9 mouse cellular contexts compared by ENCODE assay signal in genomic region chr11:80210321-80210720, GRCm38 (mm10). TPM values are rescaled to one million over a fixed set of nuclear protein-coding genes. Genes with fewer than 3 reads are reported as not detected.
DNase-seq lines count a peak whose midpoint lies in the region; ATAC-seq and TF ChIP-seq lines count a peak whose summit lies in the region.
"Had no signal": no experiment of that assay in that cellular context is flagged by ENCODE, and none has a peak within 500 bp of the region (broad histone marks: within the 10 kb centered on the region; RNA-seq: fewer than 3 reads in every experiment).

No protein-coding gene starts in this region.

- H3K4me1 ChIP-seq in kidney, postnatal 0 days (replicated peaks; ENCODE audit: insufficient read depth, low read length): peaks cover 7% of the 10 kb centered on the region; the same call in 1 of the 2 replicates
- H3K4me1 ChIP-seq in forebrain, embryonic 10.5 days: peaks cover 11% of the 10 kb centered on the region
- peaks cover 9% of the 10 kb centered on the region for H3K4me1 ChIP-seq in limb, embryonic 12.5 days (replicated peaks)
- no peaks in the 10 kb centered on the region for H3K4me1 ChIP-seq in small intestine, adult 2 months (ENCODE audit: control insufficient read depth, insufficient read depth, insufficient read length, low read length)

- H3K4me2 ChIP-seq in kidney, postnatal 0 days (ENCODE audit: low read length): peak overlapping the region; percentile 67
- peak overlapping the region; percentile 60 for H3K4me2 ChIP-seq in limb, embryonic 12.5 days

- WGBS in kidney, postnatal 0 days: 24% methylated on average over 6 of the region's 6 CpGs
- 65% methylated on average over 6 of the region's 6 CpGs for WGBS in forebrain, embryonic 10.5 days
- 47% methylated on average over 6 of the region's 6 CpGs for WGBS in limb, embryonic 12.5 days
- WGBS in small intestine, adult 2 months: 20% methylated on average over 6 of the region's 6 CpGs

- DNase-seq in kidney, postnatal 0 days (ENCODE audit: low spot score): no peak
- no peak for DNase-seq in kidney, postnatal 4 days
- DNase-seq in forebrain, embryonic 10.5 days (ENCODE audit: extremely low spot score, low spot score): no peak
- DNase-seq in spleen, postnatal 36 days (ENCODE audit: low spot score in 2 of 2): no peak
- no peak for DNase-seq in adrenal gland, postnatal 36 days
- no peak for DNase-seq in ovary, postnatal 36 days (ENCODE audit: low spot score)

- ATAC-seq in kidney, postnatal 0 days (replicated peaks; ENCODE audit: low FRiP score, low read depth): no peak
- no peak for ATAC-seq in limb, embryonic 12.5 days (ENCODE audit: insufficient number of reproducible peaks, insufficient read depth, low FRiP score, low TSS enrichment, low read depth)
- ATAC-seq: activated CD4-positive, CD25-positive, alpha-beta regulatory T cell, adult 4 months had no signal

- no peaks in the 10 kb centered on the region for H3K9me3 ChIP-seq in kidney, postnatal 0 days (replicated peaks; ENCODE audit: low read length)
- no peaks in the 10 kb centered on the region for H3K9me3 ChIP-seq in forebrain, embryonic 10.5 days
- no peaks in the 10 kb centered on the region for H3K9me3 ChIP-seq in limb, embryonic 12.5 days

- H3K9ac ChIP-seq in kidney, postnatal 0 days (ENCODE audit: low read depth, low read length): no peak overlapping the region
- H3K9ac ChIP-seq in limb, embryonic 12.5 days (replicated peaks): peak overlapping the region; percentile 92; the same call in 1 of the 2 replicates

- H3K27me3 ChIP-seq in kidney, postnatal 0 days (ENCODE audit: insufficient read depth, low read length): no peaks in the 10 kb centered on the region
- H3K27me3 ChIP-seq in forebrain, embryonic 10.5 days (ENCODE audit: poor library complexity, severe bottlenecking): no peaks in the 10 kb centered on the region
- no peaks in the 10 kb centered on the region for H3K27me3 ChIP-seq in limb, embryonic 12.5 days
- no peaks in the 10 kb centered on the region for H3K27me3 ChIP-seq in small intestine, adult 2 months (ENCODE audit: control insufficient read depth, insufficient read depth, low read length)

- H3K27ac ChIP-seq in kidney, postnatal 0 days: no peak overlapping the region
- no peak overlapping the region for H3K27ac ChIP-seq in forebrain, embryonic 10.5 days
- H3K27ac ChIP-seq in limb, embryonic 12.5 days: no peak overlapping the region
- no peak overlapping the region for H3K27ac ChIP-seq in small intestine, adult 2 months (ENCODE audit: insufficient read depth, low read depth, low read length)

- no peaks in the 10 kb centered on the region for H3K36me3 ChIP-seq in kidney, postnatal 0 days (ENCODE audit: insufficient read depth, low read length)
- H3K36me3 ChIP-seq in forebrain, embryonic 10.5 days (replicated peaks): peaks cover 34% of the 10 kb centered on the region
- peaks cover 23% of the 10 kb centered on the region for H3K36me3 ChIP-seq in limb, embryonic 12.5 days
- H3K36me3 ChIP-seq in small intestine, adult 2 months (ENCODE audit: control insufficient read depth, insufficient read depth, low read length): peaks cover 5% of the 10 kb centered on the region

- TF ChIP-seq CTCF in kidney, postnatal 0 days (IDR thresholded peaks at IDR 0.05; ENCODE audit: low read depth): no peak
- no peak for TF ChIP-seq CTCF in small intestine, adult 2 months (IDR thresholded peaks at IDR 0.05; ENCODE audit: extremely low read depth, insufficient read length, insufficient replicate concordance, low read depth, low read length)

- H3K4me3 ChIP-seq in kidney, postnatal 0 days (replicated peaks; ENCODE audit: low read depth, low read length): peak overlapping the region; percentile 94
- H3K4me3 ChIP-seq in forebrain, embryonic 10.5 days: peak overlapping the region; percentile 94
- H3K4me3 ChIP-seq in limb, embryonic 12.5 days (replicated peaks): peak overlapping the region; percentile 94
- H3K4me3 ChIP-seq in small intestine, adult 2 months (ENCODE audit: low read depth, low read length): peak overlapping the region; percentile 10; the same call in 1 of the 2 replicates

- TF ChIP-seq POLR2A in small intestine, adult 2 months (IDR thresholded peaks at IDR 0.05; ENCODE audit: low read depth, low read length): no peak

RNA-seq across cellular contexts. Expression of gene Rhot1, which starts 1.5 kb away (rescaled TPM):
- polyA plus RNA-seq in kidney, postnatal 0 days (2015; fragmentation: Nextera tagmentation; extraction: Ambion mirVana): 46.4 and 48.1 TPM in 2 replicates
- 50.4 and 53.3 TPM in 2 replicates for polyA plus RNA-seq in forebrain, embryonic 10.5 days (2016; fragmentation: Nextera tagmentation; extraction: Ambion mirVana)
- polyA plus RNA-seq in limb, embryonic 12.5 days (2016; fragmentation: Nextera tagmentation; extraction: Ambion mirVana): 58.2 and 59.5 TPM in 2 replicates
- polyA plus RNA-seq in small intestine, adult 2 months (2012; rRNA removed): 1.8 and 3.0 TPM in 2 replicates
- 10 to 100 TPM; 68.9 to 86.2 TPM for total RNA-seq in adrenal gland, postnatal 36 days (2021)

RNA-seq across cellular contexts. Expression of gene Rnf135, which starts 26.7 kb away (rescaled TPM):
- polyA plus RNA-seq in kidney, postnatal 0 days (2015; fragmentation: Nextera tagmentation; extraction: Ambion mirVana): 11.8 and 12.9 TPM in 2 replicates
- 4.0 and 4.5 TPM in 2 replicates for polyA plus RNA-seq in forebrain, embryonic 10.5 days (2016; fragmentation: Nextera tagmentation; extraction: Ambion mirVana)
- polyA plus RNA-seq in limb, embryonic 12.5 days (2016; fragmentation: Nextera tagmentation; extraction: Ambion mirVana): 6.3 and 6.4 TPM in 2 replicates
- polyA plus RNA-seq in small intestine, adult 2 months (2012; rRNA removed): 4.3 and 5.9 TPM in 2 replicates
- total RNA-seq in adrenal gland, postnatal 36 days (2021): 10 to 100 TPM in 1 of 2 experiments, 1 to 10 TPM in 1; 6.9 to 13.3 TPM

RNA-seq across cellular contexts. Expression of gene Adap2, which starts 56.4 kb away (rescaled TPM):
- 3.6 and 4.3 TPM in 2 replicates for polyA plus RNA-seq in kidney, postnatal 0 days (2015; fragmentation: Nextera tagmentation; extraction: Ambion mirVana)
- polyA plus RNA-seq in forebrain, embryonic 10.5 days (2016; fragmentation: Nextera tagmentation; extraction: Ambion mirVana): 0.73 and 0.77 TPM in 2 replicates
- polyA plus RNA-seq in limb, embryonic 12.5 days (2016; fragmentation: Nextera tagmentation; extraction: Ambion mirVana): 0.45 and 1.2 TPM in 2 replicates
- 17.3 and 23.2 TPM in 2 replicates for polyA plus RNA-seq in small intestine, adult 2 months (2012; rRNA removed)
- 10 to 100 TPM in 1 of 2 experiments, 1 to 10 TPM in 1; 9.6 to 10.3 TPM for total RNA-seq in adrenal gland, postnatal 36 days (2021)

Comparison
In these comparisons a context has a peak if more than half of its experiments do, and no peak if none do; other contexts are left out.
1. H3K4me3 ChIP-seq: peak in every context shown above with its lines; median percentile 94 in kidney, postnatal 0 days; 94 in forebrain, embryonic 10.5 days; 94 in limb, embryonic 12.5 days; 10 in small intestine, adult 2 months.
2. RNA of gene Rhot1, which starts 1.5 kb away (polyA plus RNA-seq): 58.2 to 59.5 TPM in limb, embryonic 12.5 days, 50.4 to 53.3 TPM in forebrain, embryonic 10.5 days and 46.4 to 48.1 TPM in kidney, postnatal 0 days; 1.8 to 3.0 TPM in small intestine, adult 2 months; every median in the first group is over 10 times any median in the second.